Mouse (Mus musculus) frontal cortex, postnatal 36 days (tissue): ENCODE results near the gene Hs6st3.
"Not testable (repeated sequence)": the region's sequence is repeated elsewhere in the genome, so short reads cannot be mapped to it uniquely, and the experiment has no call there.

Experiments used
- DNase-seq, 2 experiments: peaks; one replicate each; pipeline ENCODE4 v3.0.0; 2022; ENCODE audit warnings: low spot score in 2 of 2

The Hs6st3 gene

DNA sequence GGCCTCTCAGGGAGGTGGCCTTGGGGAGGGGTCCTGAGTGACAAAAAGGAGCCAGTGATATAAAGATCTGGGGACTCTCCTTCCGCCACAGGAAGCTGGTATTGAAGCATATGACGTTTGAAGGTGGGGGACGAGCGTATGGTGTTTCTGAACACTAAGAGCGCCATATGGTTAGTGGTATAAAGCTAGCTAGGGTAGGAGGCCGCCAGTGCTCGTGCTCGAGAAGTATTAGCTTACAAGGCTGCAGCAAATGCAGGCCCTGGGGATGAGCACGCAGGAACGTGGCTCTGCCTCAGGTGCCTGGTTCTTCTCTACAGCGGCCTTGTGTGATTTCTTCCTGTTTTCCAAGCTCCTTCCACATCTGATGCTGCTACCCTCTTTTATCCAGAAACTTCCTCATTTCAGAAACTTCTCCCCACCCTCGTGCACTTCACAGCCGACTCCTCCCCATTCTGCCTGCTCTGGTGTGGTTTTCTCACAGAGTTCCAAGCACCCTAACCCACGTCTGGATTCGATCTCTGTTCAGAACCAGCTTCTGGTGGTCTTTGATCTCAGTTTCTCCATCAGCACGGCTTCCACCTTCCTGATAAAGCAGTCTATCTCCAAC, 110.0 kb downstream of the Hs6st3 start:
- peak; percentile 47 to 66 for DNase-seq

DNA sequence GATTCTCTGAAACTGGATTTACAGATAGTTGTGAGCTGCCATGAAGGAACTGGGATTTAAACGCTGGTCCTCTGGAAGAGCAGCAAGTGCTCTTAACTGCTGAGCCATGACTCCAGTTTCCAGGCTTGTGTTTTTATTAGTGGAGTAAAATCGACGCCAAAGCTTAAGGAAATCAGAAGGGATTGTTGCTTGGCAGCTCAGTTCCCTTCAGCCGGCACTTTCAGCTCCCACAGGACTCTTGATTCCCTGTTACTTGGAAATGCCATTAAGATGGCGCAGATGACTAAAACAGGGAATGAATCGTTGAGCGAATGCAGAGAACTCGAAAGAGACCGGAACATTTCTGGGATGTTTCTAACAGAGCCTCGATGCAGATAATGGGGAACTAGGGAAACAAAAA, 112.2 kb downstream of the Hs6st3 start:
- DNase-seq, result no peak

- no peak for DNase-seq
Measured at GRCm38 (mm10) chr14:119255396-119255795, 117.3 kb downstream of the Hs6st3 start.

DNA sequence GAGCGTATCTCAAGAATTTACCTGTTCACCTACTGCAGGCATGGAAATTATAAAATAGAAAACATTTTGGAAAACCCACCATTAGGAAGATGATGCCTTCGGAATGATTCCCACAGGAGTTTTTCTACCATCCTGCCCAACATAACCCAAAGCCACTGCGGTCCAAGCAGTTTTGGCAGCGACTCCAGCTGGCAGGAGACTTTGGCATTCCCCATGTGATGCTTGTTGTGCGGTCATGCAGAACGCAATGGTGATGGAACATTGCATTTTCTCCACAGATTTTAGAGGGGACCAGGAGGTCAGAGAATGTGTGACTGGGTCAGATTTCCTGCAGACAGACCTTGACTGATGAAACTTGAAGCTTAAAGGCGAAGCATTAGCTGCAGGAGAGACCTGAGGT, 118.9 kb downstream of the Hs6st3 start:
- DNase-seq, result no peak

DNA sequence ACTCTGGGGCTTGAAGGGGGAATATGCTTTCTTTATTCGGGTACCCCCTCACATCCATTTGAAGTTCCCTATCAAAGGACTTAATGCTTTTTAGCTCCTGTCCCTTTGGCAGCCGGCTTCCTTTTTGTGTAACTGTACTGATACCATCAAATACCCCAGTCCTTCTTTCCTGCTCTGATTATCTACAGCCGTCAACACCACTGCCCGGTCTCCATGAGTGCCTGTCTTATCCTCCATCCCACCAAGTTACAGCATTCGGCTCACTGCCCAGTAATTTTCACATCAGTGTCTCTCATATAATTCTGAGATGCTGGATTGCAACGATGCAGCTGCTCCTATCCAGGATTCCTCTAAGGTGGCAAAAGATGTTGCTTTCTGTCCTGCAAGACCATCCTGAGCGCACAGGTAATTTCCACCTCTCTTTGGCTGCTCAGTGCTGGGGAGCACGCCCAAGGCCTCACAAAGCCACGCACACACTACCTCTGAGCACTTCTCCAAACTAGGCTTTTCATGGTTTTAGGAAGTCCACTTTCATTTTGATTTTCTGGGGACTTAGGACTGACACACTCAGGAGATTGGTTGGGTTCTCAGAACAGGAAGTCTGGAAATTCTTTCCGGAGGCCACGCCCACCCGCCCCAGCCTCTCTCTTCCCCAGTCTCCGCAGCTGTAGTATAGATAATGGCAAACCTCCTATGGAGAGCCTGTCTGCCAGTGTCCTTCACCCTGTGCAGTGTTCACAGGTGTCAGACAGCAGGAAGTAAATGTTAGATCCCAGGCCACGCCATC, 122.2 kb downstream of the Hs6st3 start:
- no peak for DNase-seq

DNA sequence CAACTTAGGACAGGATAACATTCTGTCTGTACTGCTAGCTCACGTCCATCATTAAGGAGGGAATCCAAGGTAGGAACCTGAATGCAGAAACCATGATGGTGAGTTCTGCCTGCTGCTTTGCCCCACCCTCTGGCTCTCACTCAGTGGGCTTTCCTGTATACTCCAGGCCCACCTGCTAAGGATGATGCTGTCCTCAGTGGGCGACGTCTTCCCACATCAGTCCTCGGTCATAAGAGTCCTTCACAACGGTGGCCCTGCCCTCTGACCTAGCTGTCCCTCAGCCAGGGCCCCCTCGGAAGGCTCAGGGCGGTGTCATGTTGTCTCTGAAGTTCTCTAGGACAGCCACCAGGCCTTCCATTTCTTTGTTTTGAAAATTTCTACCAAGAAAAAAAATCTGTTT, 128.2 kb downstream of the Hs6st3 start:
- no peak for DNase-seq

GRCm38 (mm10) chr14:119273088-119273487, 134.9 kb downstream of the Hs6st3 start:
- DNase-seq, result no peak

- not testable (repeated sequence) for DNase-seq
Measured at GRCm38 (mm10) chr14:119278156-119278555, 140.0 kb downstream of the Hs6st3 start.

DNA sequence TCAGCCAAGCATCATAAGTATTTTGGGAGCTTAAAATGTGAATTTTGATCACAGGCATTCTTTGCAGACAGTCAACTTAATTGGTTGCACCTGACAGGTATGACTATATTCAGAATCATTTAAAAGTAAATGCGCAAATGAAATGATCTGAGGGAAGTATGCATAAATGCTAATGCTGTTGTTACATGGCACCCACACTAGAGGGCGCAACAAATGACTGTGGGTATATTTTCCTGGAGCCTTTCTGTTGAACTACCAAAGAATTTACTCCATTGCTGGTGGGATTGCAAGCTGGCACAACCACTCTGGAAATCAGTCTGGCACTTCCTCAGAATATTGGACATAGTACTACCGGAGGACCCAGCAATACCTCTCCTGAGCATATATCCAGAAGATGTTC, 145.8 kb downstream of the Hs6st3 start:
- no peak for DNase-seq

DNA sequence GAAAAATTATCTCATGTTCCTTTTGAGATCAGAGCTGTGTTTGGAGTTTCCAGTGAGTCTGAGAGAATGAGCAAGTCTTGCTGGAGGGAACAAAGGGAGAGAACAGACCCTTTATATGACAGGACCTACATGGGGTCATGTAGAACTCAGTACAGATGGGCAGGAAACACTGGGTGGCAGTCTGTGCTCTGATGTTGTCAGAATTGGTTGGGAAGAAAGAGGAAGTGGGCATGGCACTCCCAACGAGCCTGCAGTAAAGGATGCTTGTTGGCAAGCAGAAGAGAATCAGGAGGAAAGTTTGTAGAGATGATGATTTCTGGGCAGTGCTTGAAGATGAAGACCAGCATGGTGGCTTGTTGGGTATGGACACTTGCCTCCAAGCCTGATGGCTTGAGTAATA, 151.5 kb downstream of the Hs6st3 start:
- DNase-seq, result no peak

DNA sequence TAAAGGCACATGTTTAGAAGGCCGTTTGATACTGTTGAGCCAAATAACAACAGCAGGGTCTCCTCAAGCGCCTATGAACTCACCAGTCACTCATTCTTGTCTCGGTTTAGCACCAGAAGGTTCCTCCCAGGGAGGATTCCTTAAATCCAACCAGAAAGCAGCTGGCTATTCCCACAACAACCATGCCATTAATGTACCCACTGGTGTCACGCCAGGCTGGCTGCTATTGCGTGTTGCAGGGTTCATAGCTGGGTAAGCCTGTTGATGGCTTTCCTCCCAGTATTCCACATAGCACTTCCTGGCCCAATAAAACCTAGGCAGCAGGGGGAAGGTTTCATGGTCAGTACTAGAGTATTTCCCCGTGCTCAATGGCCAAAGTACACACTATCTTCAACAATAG, 155.9 kb downstream of the Hs6st3 start:
- DNase-seq, result no peak

- DNase-seq, result peak; percentile 30 to 43
Measured at GRCm38 (mm10) chr14:119306461-119306860, 168.3 kb downstream of the Hs6st3 start.

DNA sequence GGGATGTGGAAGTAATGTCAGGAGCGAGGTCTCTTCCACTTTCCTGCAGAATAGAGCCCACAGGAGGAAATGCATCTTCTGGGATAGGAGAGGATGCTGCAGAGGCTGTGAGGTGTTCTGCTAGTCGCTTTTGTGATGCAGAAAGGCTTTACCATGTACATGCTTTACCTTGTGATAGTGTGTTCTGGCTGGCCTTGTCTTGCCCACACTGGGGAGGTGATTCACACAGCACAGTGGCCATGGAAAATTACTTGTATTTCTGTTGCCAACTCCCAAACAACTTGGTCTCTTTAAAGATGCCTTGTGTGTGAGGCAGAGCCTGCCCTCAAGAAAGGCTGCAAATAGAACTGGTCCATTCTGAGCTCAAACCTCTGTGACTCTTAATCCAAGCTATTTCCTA, 180.2 kb downstream of the Hs6st3 start:
- DNase-seq, result no peak

DNA sequence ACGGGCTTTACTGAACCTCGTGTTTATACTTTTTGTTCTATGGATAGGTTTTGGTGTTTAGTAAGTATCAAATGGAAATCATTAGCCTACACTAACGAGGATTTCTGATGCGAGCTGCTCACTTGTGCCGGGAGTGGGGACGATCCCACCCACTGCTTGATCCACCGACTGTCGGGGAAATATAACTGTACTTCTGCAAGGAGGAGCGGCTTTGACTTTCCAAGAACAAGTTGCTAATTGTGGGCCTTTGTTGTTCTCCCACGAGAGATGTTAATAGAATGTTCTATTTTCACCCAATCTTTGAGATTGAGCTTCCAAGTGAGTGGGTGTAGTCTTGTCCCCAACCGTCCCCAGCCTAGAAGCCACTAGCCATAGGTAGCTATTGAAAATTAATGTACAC, 209.1 kb downstream of the Hs6st3 start:
- DNase-seq, result peak in 1 of 2 experiments; percentile 37

DNA sequence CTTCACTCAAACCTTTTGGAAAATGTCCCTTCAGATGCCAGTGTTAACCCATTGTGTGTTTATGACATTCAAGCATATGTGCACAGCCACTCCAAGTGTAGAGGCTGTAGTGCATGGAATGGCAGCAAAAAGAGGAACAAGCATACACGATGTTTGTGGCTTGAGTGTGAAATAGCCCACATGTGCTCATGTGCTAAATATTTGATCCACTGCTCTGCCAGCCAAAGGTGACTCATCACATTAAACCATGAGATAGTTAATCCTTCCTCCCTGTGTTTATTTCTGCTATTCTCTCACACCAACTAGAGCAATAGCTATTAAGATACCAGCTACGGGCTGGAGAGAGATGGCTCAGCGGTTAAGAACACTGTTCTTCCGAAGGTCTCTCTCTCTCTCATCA, 223.3 kb downstream of the Hs6st3 start:
- no peak for DNase-seq

DNA sequence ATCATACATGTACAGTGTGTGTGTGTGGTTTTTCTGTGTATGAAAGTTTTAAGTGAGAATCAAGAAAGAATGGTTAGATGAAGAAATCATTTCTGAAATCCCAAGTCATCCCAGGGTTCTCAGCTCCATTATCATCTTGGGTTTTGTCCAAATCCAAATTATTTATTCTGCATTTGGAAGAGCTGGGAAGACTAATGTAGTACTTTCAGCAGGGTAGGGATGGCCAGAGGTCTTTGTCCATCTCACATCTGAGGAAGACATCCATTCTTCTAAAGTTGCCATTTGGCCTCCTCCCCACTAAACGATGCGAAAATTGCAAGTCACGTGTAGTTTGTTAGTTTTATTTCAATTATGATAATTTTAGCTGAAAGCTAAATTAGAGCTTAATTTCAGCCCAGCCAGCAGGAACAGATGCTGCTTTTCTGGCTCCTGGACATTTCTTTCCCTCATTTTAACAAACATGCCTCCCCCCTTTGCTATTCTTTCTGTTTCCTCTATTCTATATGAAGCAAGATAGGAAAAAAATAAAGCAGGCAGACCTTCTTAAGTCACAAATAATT, 229.8 kb downstream of the Hs6st3 start:
- no peak for DNase-seq

GRCm38 (mm10) chr14:119369274-119369673, 231.1 kb downstream of the Hs6st3 start:
- DNase-seq, result no peak

GRCm38 (mm10) chr14:119370013-119370412, 231.9 kb downstream of the Hs6st3 start:
- no peak for DNase-seq

GRCm38 (mm10) chr14:119379303-119379702, 241.2 kb downstream of the Hs6st3 start:
- DNase-seq, result no peak

GRCm38 (mm10) chr14:119401618-119402017, 263.5 kb downstream of the Hs6st3 start:
- DNase-seq, result peak in 1 of 2 experiments; percentile 23

- DNase-seq, result no peak
Measured at GRCm38 (mm10) chr14:119409334-119410050, 271.4 kb downstream of the Hs6st3 start.

DNA sequence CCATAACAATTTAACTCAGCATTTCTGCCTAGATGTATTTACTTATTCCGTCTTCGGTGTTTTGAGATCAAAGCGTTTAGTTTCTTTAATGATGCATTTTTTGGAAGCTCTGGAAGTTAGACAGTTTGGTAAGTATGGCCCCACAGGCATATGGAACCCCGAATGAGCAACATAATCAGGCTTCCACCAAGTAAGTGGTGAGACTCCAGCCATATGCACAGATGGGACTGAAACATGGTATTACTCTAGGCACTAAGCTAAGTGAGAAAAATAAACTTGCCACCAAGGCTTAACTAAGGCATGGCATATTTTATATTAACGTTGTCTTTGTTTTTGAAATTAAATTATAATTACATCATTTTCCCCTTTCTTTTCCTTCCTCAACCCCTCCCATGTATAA, 284.8 kb downstream of the Hs6st3 start:
- no peak for DNase-seq

GRCm38 (mm10) chr14:119450471-119450870, 312.3 kb downstream of the Hs6st3 start:
- DNase-seq, result no peak
